Mouse (Mus musculus) thymus, adult 2 months (tissue): Measurements from ENCODE around the gene Dync2li1.

Experiments used
- CTCF ChIP-seq: fragments of 200-500 bp; IDR thresholded peaks from 2 replicates; pipeline ENCODE4 v1.5.1; 2012; ENCODE audit warnings: mild to moderate bottlenecking, control low read depth, low read length, moderate library complexity, borderline replicate concordance; ENCODE audit not compliant: control insufficient read depth, poor library complexity, insufficient read depth; ENCODE audit errors: extremely low read depth
- POLR2A ChIP-seq: fragments of 200-500 bp; IDR thresholded peaks from 2 replicates; pipeline ENCODE4 v1.6.1; 2012; ENCODE audit warnings: mild to moderate bottlenecking, low read length, control low read depth, moderate library complexity; ENCODE audit not compliant: control insufficient read depth, poor library complexity, insufficient read depth; ENCODE audit errors: extremely low read depth

DNA sequence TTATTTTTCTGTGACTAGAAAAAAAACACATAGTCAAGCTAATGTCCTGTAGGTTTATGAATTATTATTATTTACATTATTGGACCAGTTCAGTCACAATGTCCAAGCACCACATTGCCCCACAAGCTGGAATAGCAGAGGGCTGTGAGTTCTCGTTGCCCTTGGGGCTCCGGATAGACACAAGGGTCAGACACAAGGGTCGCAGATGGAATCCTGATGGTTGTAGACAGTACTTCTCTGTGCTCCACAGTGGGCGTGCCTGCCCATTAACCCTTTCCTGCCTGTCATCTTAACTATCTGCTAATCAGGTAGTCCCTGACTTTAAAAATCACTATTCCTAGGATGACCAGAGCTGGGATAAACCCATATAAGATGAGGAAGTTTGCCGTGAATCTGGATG, 31.9 kb downstream of the Dync2li1 start:
- TF ChIP-seq CTCF (no peak), POLR2A (no peak)
